Mouse (Mus musculus): ENCODE data around the gene Amd1.

DNA sequence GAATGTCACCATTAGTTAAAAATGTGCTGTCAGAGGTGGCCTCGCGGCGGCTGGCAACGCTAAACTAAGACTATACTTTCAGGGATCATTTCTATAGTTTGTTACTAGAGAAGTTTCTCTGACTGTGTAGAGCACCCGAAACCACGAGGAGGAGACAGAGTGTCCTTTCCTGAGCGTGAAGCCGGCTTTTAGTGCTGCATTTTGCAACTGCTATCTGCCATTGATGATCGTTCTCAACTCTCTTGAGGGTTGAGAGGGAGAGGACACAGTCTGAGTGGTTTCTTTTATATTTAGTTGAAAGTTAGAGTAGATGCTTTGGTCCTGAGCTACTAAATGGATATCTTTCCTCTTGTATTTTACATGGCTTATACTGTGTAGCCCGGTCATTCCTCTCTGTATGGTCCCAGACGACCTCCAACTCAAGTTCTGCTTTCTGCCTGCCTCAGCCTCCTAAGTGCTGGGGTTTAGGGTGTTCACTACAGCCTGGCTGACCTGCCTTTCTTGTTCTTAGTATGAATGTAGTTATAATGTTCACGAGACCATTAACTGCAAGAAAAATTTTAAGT lies 43.5 kb downstream of the Amd1 start:
- TF ChIP-seq POLR2A (IDR thresholded peaks at IDR 0.05; ENCODE audit: borderline replicate concordance, extremely low read depth, insufficient read depth, insufficient read length, poor library complexity, severe bottlenecking) (peak; percentile 90; the same call in 1 of the 2 replicates), CTCF (IDR thresholded peaks at IDR 0.05; ENCODE audit: borderline replicate concordance, extremely low read depth, insufficient read depth, insufficient read length) (peak; percentile 49; the same call in 1 of the 2 replicates)

Data from brain, embryonic 14.5 days (tissue).